Mouse (Mus musculus): Measurements from ENCODE around the gene Slco2b1. TPM values are rescaled to one million over a fixed set of nuclear protein-coding genes. Genes with fewer than 3 reads are reported as not detected.
"Not testable (repeated sequence)": the region's sequence is repeated elsewhere in the genome, so short reads cannot be mapped to it uniquely, and the experiment has no call there.

Gene Slco2b1
- polyA plus RNA-seq, 1 experiment from 2014 or later = 2.4 TPM

GRCm38 (mm10) chr7:99699709-99700151 is 11.4 kb downstream of the Slco2b1 start:
- Histone ChIP-seq H3K27me3 (ENCODE audit: control insufficient read depth, insufficient read depth, low read length) (no peaks in the 10 kb centered on the region), H3K9me3 (ENCODE audit: control insufficient read depth, low read length) (no peaks in the 10 kb centered on the region), H3K36me3 (ENCODE audit: control insufficient read depth, insufficient read depth, low read length) (no peaks in the 10 kb centered on the region), H3K9ac (ENCODE audit: low read length) (no peak overlapping the region), H3K4me1 (replicated peaks; ENCODE audit: control insufficient read depth, insufficient read depth, low read length) (no peaks in the 10 kb centered on the region), H3K4me2 (ENCODE audit: low read depth, low read length, severe bottlenecking) (no peak overlapping the region), H3K27ac (ENCODE audit: low read depth, low read length) (no peak overlapping the region), H3K4me3 (ENCODE audit: low read depth, low read length) (no peak overlapping the region)
- DNase-seq (ENCODE audit: low spot score) (no peak), ATAC-seq (replicated peaks; ENCODE audit: low FRiP score) (no peak)
- WGBS = 90% methylated on average over 3 of the region's 3 CpGs

DNA sequence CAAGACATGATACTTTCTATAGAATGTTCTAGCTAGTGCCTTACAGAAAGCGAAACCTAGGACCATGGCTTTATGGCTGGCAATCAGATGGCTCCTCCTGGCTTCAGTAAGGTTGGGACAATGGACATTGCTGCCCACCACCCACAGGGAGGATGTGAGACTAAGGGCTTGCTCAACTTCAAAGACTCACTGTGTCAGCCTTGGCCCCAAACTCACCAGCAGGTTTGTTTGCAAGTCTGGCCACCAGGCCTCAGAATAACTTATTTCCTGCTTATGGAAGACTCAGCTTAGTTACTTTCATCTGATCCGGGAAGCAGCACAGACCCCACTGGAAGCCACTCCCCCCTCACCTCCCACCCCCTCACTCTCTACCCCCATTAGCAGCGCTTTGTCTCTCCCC is 12.0 kb downstream of the Slco2b1 start:
- no peaks in the 10 kb centered on the region for H3K9me3 ChIP-seq (ENCODE audit: control insufficient read depth, low read length)
- ATAC-seq (replicated peaks; ENCODE audit: low FRiP score) = no peak
- 66% methylated on average over 3 of the region's 3 CpGs for WGBS
- no peak overlapping the region for H3K4me3 ChIP-seq (ENCODE audit: low read depth, low read length)
- no peaks in the 10 kb centered on the region for H3K4me1 ChIP-seq (replicated peaks; ENCODE audit: control insufficient read depth, insufficient read depth, low read length)
- no peak overlapping the region for H3K9ac ChIP-seq (ENCODE audit: low read length)
- no peaks in the 10 kb centered on the region for H3K36me3 ChIP-seq (ENCODE audit: control insufficient read depth, insufficient read depth, low read length)
- no peak overlapping the region for H3K27ac ChIP-seq (ENCODE audit: low read depth, low read length)
- no peak overlapping the region for H3K4me2 ChIP-seq (ENCODE audit: low read depth, low read length, severe bottlenecking)
- no peaks in the 10 kb centered on the region for H3K27me3 ChIP-seq (ENCODE audit: control insufficient read depth, insufficient read depth, low read length)
- DNase-seq (ENCODE audit: low spot score) = no peak

DNA sequence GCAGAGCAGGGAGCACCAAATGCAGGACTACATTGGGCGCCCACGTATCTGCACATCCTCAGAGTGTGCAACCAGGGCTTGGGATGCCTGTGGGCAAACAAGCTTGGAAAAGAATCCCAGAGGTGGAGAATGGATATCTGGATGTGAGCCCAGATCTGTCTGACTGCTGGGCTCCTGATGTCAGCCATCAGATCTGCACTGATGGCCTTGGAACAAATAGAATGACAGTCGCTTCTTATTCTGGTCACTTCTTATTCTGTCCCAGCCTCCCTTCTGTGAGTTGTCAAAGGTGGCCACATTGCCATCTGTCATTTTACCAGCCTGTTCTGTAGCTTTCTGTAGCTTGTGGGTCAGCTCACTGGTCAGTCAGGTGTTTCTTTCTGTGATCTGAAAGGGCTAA is 12.6 kb downstream of the Slco2b1 start:
- no peak for DNase-seq (ENCODE audit: low spot score)
- Histone ChIP-seq H3K9ac (ENCODE audit: low read length) (no peak overlapping the region), H3K4me3 (ENCODE audit: low read depth, low read length) (no peak overlapping the region), H3K27ac (ENCODE audit: low read depth, low read length) (no peak overlapping the region), H3K4me1 (replicated peaks; ENCODE audit: control insufficient read depth, insufficient read depth, low read length) (no peaks in the 10 kb centered on the region), H3K4me2 (ENCODE audit: low read depth, low read length, severe bottlenecking) (no peak overlapping the region), H3K36me3 (ENCODE audit: control insufficient read depth, insufficient read depth, low read length) (no peaks in the 10 kb centered on the region), H3K9me3 (ENCODE audit: control insufficient read depth, low read length) (no peaks in the 10 kb centered on the region), H3K27me3 (ENCODE audit: control insufficient read depth, insufficient read depth, low read length) (no peaks in the 10 kb centered on the region)
- 87% methylated on average over 3 of the region's 3 CpGs for WGBS
- no peak for ATAC-seq (replicated peaks; ENCODE audit: low FRiP score)

- no peak overlapping the region for H3K27ac ChIP-seq (ENCODE audit: low read depth, low read length)
- H3K27me3 ChIP-seq (ENCODE audit: control insufficient read depth, insufficient read depth, low read length) = no peaks in the 10 kb centered on the region
- no peaks in the 10 kb centered on the region for H3K36me3 ChIP-seq (ENCODE audit: control insufficient read depth, insufficient read depth, low read length)
- H3K9me3 ChIP-seq (ENCODE audit: control insufficient read depth, low read length) = no peaks in the 10 kb centered on the region
- DNase-seq (ENCODE audit: low spot score) (no peak), ATAC-seq (replicated peaks; ENCODE audit: low FRiP score) (no peak)
- 86% methylated on average over 8 of the region's 8 CpGs for WGBS
- no peak overlapping the region for H3K4me2 ChIP-seq (ENCODE audit: low read depth, low read length, severe bottlenecking)
- H3K4me1 ChIP-seq (replicated peaks; ENCODE audit: control insufficient read depth, insufficient read depth, low read length) = no peaks in the 10 kb centered on the region
- no peak overlapping the region for H3K9ac ChIP-seq (ENCODE audit: low read length)
- H3K4me3 ChIP-seq (ENCODE audit: low read depth, low read length) = no peak overlapping the region
Observed at GRCm38 (mm10) chr7:99695471-99696057, 15.6 kb downstream of the Slco2b1 start.

DNA sequence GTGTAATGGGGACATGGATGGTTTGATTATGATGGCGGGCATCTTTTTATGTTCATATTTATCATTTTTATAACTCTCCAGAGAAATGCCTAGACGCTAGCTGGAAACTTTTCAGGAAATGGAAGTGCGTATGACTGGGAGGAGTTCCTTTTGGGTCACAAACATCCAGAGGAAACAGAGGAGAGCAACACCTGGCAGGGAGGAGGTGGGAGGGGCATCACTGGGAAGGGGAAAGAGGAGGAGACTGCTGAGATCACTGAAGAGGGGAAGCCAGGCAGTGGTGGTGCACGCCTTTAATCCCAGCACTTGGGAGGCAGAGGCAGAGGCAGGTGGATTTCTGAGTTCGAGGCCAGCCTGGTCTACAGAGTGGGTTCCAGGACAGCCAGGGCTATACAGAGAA is 16.7 kb downstream of the Slco2b1 start:
- DNase-seq (ENCODE audit: low spot score); H3K4me1 ChIP-seq (replicated peaks; ENCODE audit: control insufficient read depth, insufficient read depth, low read length); H3K4me2 ChIP-seq (ENCODE audit: low read depth, low read length, severe bottlenecking); H3K27me3 ChIP-seq (ENCODE audit: control insufficient read depth, insufficient read depth, low read length); H3K4me3 ChIP-seq (ENCODE audit: low read depth, low read length); H3K9me3 ChIP-seq (ENCODE audit: control insufficient read depth, low read length); H3K9ac ChIP-seq (ENCODE audit: low read length); ATAC-seq (replicated peaks; ENCODE audit: low FRiP score); H3K27ac ChIP-seq (ENCODE audit: low read depth, low read length); H3K36me3 ChIP-seq (ENCODE audit: control insufficient read depth, insufficient read depth, low read length): not testable (repeated sequence)
- WGBS = 85% methylated on average over 5 of the region's 5 CpGs

GRCm38 (mm10) chr7:99693976-99694375 is 17.2 kb downstream of the Slco2b1 start:
- no peaks in the 10 kb centered on the region for H3K4me1 ChIP-seq (replicated peaks; ENCODE audit: control insufficient read depth, insufficient read depth, low read length)
- H3K9ac ChIP-seq (ENCODE audit: low read length) = no peak overlapping the region
- ATAC-seq (replicated peaks; ENCODE audit: low FRiP score) (no peak), DNase-seq (ENCODE audit: low spot score) (no peak)
- 96% methylated on average over 3 of the region's 3 CpGs for WGBS
- no peak overlapping the region for H3K27ac ChIP-seq (ENCODE audit: low read depth, low read length)
- H3K4me2 ChIP-seq (ENCODE audit: low read depth, low read length, severe bottlenecking) = no peak overlapping the region
- H3K4me3 ChIP-seq (ENCODE audit: low read depth, low read length) = no peak overlapping the region
- no peaks in the 10 kb centered on the region for H3K27me3 ChIP-seq (ENCODE audit: control insufficient read depth, insufficient read depth, low read length)
- H3K36me3 ChIP-seq (ENCODE audit: control insufficient read depth, insufficient read depth, low read length) = no peaks in the 10 kb centered on the region
- no peaks in the 10 kb centered on the region for H3K9me3 ChIP-seq (ENCODE audit: control insufficient read depth, low read length)

DNA sequence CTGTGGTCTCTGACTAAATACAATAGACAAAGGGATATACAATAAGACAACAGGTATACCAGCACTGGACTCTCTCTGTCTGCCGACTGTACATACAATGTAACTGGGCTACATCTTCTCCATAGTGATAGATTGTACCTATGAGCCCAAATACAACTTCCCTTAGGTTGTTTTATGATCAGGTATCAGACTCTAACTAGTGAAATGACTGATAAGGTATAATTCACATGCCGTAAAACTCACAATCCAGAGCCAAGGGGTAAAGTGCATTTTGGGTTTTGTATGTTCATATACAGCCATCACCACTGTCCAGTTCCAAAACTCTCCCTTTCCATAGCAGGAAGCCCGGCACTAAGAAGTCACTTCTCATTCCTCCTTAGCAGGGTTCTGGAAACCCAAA is 17.8 kb downstream of the Slco2b1 start:
- WGBS = 89% methylated on average over 3 of the region's 3 CpGs
- ATAC-seq (replicated peaks; ENCODE audit: low FRiP score) = no peak

DNA sequence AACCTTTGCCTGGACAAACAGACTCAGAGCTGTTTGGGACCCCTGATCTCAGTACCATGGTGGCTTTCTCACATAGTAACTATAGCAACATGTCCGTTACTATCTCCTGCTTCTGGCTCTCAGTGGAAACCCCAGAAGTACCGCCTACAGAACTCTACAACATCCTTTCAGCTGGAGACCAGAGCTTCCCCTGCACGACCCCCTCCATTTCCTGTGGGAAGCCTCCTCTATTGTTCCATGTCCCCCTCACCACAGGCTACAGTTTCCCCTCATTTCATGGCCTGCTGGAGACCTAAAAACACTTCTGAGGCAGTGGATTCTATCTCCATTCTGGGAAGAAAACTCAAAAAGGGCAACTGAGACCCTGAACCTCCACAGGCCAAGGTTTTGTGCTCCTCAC is 18.7 kb downstream of the Slco2b1 start:
- WGBS = 57% methylated on average over 3 of the region's 3 CpGs
- Histone ChIP-seq H3K27ac (ENCODE audit: low read depth, low read length) (no peak overlapping the region), H3K36me3 (ENCODE audit: control insufficient read depth, insufficient read depth, low read length) (no peaks in the 10 kb centered on the region), H3K27me3 (ENCODE audit: control insufficient read depth, insufficient read depth, low read length) (no peaks in the 10 kb centered on the region), H3K4me2 (ENCODE audit: low read depth, low read length, severe bottlenecking) (no peak overlapping the region), H3K4me3 (ENCODE audit: low read depth, low read length) (no peak overlapping the region), H3K9me3 (ENCODE audit: control insufficient read depth, low read length) (no peaks in the 10 kb centered on the region), H3K4me1 (replicated peaks; ENCODE audit: control insufficient read depth, insufficient read depth, low read length) (no peaks in the 10 kb centered on the region), H3K9ac (ENCODE audit: low read length) (no peak overlapping the region)
- no peak for DNase-seq (ENCODE audit: low spot score)
- ATAC-seq (replicated peaks; ENCODE audit: low FRiP score) = no peak

More for the DNA sequence above, 17.8 kb downstream of the Slco2b1 start:
- H3K9ac ChIP-seq (ENCODE audit: low read length) = no peak overlapping the region
- no peak overlapping the region for H3K27ac ChIP-seq (ENCODE audit: low read depth, low read length)
- no peaks in the 10 kb centered on the region for H3K36me3 ChIP-seq (ENCODE audit: control insufficient read depth, insufficient read depth, low read length)
- no peak for DNase-seq (ENCODE audit: low spot score)
- H3K27me3 ChIP-seq (ENCODE audit: control insufficient read depth, insufficient read depth, low read length) = no peaks in the 10 kb centered on the region
- H3K4me2 ChIP-seq (ENCODE audit: low read depth, low read length, severe bottlenecking) = no peak overlapping the region
- no peaks in the 10 kb centered on the region for H3K9me3 ChIP-seq (ENCODE audit: control insufficient read depth, low read length)
- H3K4me3 ChIP-seq (ENCODE audit: low read depth, low read length) = no peak overlapping the region
- H3K4me1 ChIP-seq (replicated peaks; ENCODE audit: control insufficient read depth, insufficient read depth, low read length) = no peaks in the 10 kb centered on the region

DNA sequence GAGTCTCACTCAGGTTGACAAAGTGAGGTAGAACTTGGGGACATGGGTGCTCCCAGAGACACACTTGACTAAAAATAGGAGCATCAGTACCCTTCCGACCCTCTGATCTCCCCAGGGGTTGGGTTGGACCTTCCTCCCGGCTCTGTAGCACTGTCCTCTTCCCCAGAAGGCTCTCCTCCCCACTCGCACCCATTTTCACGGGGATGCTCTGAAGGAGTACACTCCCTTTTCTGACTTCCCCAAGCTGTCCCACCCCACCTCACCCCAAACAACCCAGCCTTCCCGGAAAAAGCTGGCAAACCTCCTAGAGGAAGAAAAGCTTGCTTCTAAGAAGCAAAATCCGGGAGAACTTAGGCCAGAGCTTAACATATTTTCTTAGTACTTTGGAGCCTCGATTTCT is 20.3 kb downstream of the Slco2b1 start:
- Histone ChIP-seq H3K4me2 (ENCODE audit: low read depth, low read length, severe bottlenecking) (no peak overlapping the region), H3K9me3 (ENCODE audit: control insufficient read depth, low read length) (no peaks in the 10 kb centered on the region), H3K27ac (ENCODE audit: low read depth, low read length) (no peak overlapping the region), H3K4me3 (ENCODE audit: low read depth, low read length) (no peak overlapping the region), H3K4me1 (replicated peaks; ENCODE audit: control insufficient read depth, insufficient read depth, low read length) (no peaks in the 10 kb centered on the region), H3K27me3 (ENCODE audit: control insufficient read depth, insufficient read depth, low read length) (no peaks in the 10 kb centered on the region), H3K9ac (ENCODE audit: low read length) (no peak overlapping the region), H3K36me3 (ENCODE audit: control insufficient read depth, insufficient read depth, low read length) (no peaks in the 10 kb centered on the region)
- ATAC-seq (replicated peaks; ENCODE audit: low FRiP score) (no peak), DNase-seq (ENCODE audit: low spot score) (no peak)
- 83% methylated on average over 7 of the region's 7 CpGs for WGBS

All from forebrain, embryonic 11.5 days (tissue).